Mouse (Mus musculus) heart, embryonic 15.5 days (tissue): ENCODE results near the gene a. TPM values are rescaled to one million over a fixed set of nuclear protein-coding genes. Genes with fewer than 3 reads are reported as not detected.
"Not testable (repeated sequence)": the region's sequence is repeated elsewhere in the genome, so short reads cannot be mapped to it uniquely, and the experiment has no call there.

Experiments used
- ATAC-seq: fragments of 200-750 bp; cut with Nextera tagmentation; replicated peaks from 2 replicates; pipeline ENCODE4 v1.8.0; 2017; ENCODE audit warnings: low read depth, moderate TSS enrichment; ENCODE audit not compliant: insufficient number of reproducible peaks, insufficient read depth, low FRiP score
- H3K27ac ChIP-seq: fragments of 300-500 bp; sonication (generic); 2 replicates; pipeline ENCODE4 v1.5.1; 2015; ENCODE audit warnings: mild to moderate bottlenecking, inconsistent platforms
- H3K27me3 ChIP-seq: fragments of 300-500 bp; sonication (generic); 2 replicates; pipeline ENCODE4 v1.6.1; 2015; ENCODE audit warnings: inconsistent platforms
- H3K36me3 ChIP-seq: fragments of 300-500 bp; sonication (generic); 2 replicates; pipeline ENCODE4 v1.6.1; 2015; ENCODE audit warnings: mild to moderate bottlenecking, inconsistent platforms
- H3K4me1 ChIP-seq: fragments of 300-500 bp; sonication (generic); replicated peaks from 2 replicates; pipeline ENCODE4 v1.6.1; 2015; ENCODE audit warnings: inconsistent platforms
- H3K4me2 ChIP-seq: fragments of 300-500 bp; sonication (generic); 2 replicates; pipeline ENCODE4 v1.6.1; 2015; ENCODE audit warnings: inconsistent platforms, mild to moderate bottlenecking, moderate library complexity
- H3K4me3 ChIP-seq: fragments of 300-500 bp; sonication (generic); 2 replicates; pipeline ENCODE4 v1.5.1; 2015; ENCODE audit warnings: mild to moderate bottlenecking, inconsistent platforms
- H3K9ac ChIP-seq: fragments of 300-500 bp; sonication (generic); 2 replicates; pipeline ENCODE4 v1.6.1; 2015; ENCODE audit warnings: mild to moderate bottlenecking, inconsistent platforms
- H3K9me3 ChIP-seq: fragments of 300-500 bp; sonication (generic); replicated peaks from 2 replicates; pipeline ENCODE4 v1.6.1; 2016; ENCODE audit warnings: inconsistent platforms
- WGBS: fragments of 180-500 bp; shearing (Covaris S2); methylation state at CpG from one replicate; pipeline ENCODE4 v1.1.7; 2015; ENCODE audit warnings: mixed read lengths; 5-methylcytosine and 5-hydroxymethylcytosine counted together
- polyA plus RNA-seq: library from polyadenylated mRNA; unstranded; fragments of >200 nt; fragmentation: Nextera tagmentation; extraction: Ambion mirVana; gene quantifications from 2 replicates; pipeline ENCODE4 v1.2.1, GENCODE M21; 2015

a gene
- polyA plus RNA-seq, 1 experiment from 2014 or later: 0.30 TPM

DNA sequence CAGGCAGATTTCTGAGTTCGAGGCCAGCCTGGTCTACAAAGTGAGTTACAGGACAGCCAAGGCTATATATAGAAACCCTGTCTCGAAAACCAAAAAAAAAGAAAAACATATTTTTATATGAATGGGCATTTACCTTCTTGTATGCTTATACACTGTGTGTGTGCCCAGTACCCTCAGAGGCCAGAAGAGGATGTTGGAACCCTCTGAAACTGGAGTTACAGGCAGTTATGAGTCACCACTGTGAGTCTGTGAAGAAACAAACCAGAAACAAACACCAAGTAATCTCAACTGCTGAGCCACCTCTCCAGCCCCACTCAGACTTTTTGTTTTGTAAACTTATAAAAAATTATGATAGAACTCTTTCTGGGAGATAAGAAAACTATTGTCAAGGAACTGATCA is 255.6 kb downstream of the a start:
- 75% methylated on average over 2 of the region's 2 CpGs for WGBS
- no peak overlapping the region for H3K4me3 ChIP-seq
- no peak overlapping the region for H3K4me2 ChIP-seq
- no peaks in the 10 kb centered on the region for H3K27me3 ChIP-seq
- no peaks in the 10 kb centered on the region for H3K9me3 ChIP-seq
- H3K27ac ChIP-seq: no peak overlapping the region
- H3K9ac ChIP-seq: no peak overlapping the region
- peaks cover 14% of the 10 kb centered on the region for H3K4me1 ChIP-seq
- ATAC-seq: no peak
- no peaks in the 10 kb centered on the region for H3K36me3 ChIP-seq

DNA sequence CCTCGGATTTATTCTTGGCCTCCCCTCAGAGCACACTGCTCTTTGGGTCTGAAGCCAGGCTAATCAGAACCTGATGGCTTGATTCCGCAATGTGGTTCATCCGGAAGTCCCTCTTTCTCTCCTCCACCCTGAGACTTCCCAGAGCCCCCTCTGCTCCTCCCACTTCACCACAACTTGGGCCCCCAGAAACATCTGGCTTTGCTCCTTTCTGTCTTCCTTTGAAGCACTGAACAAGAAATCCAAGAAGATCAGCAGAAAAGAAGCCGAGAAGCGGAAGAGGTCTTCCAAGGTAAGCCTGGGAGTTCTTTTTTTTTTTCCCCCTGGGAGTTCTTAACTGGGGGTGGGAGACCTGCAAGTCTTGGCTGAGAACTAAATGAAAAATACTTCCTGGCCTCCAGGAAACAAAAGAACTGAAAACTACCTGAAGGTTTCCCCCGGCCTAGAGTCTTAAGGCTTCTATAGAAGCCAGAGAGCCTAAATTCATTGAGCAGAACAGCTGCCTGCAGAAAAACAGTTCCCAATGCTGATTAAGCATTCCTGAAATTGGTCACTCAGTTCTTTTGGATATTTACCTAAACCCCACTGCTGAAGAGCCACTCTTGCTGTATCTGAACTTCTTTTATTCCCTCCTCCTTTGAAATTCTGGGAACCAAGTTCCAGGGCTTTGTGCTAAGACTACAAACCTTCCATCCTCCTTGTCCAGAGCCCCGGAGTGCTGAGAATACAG is 256.4 kb downstream of the a start:
- Histone ChIP-seq H3K4me3 (no peak overlapping the region), H3K36me3 (no peaks in the 10 kb centered on the region), H3K9me3 (no peaks in the 10 kb centered on the region), H3K4me1 (peaks cover 17% of the 10 kb centered on the region), H3K9ac (no peak overlapping the region), H3K27ac (no peak overlapping the region), H3K4me2 (peak overlapping the region; percentile 6; the same call in 1 of the 2 replicates), H3K27me3 (no peaks in the 10 kb centered on the region)
- WGBS: 51% methylated on average over 7 of the region's 7 CpGs
- no peak for ATAC-seq

DNA sequence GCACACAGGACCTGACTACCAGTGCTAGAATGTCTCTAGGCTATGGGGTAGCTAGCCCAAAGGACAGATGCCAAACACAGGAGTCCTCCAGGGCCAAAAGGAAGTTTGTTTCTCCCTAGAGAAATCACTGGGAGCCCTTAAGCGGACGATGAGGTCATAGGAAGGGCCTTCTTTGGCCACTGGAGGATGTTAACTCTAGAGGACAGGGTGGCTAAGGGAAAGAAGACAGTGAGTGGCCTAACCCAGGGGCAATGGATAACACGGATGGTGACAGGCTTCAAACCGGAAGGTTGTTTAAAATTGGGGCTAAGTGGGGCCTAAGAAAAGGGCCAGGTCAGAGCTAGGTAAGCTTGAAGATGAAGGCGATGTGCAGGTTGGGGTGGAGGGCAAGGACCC is 258.9 kb downstream of the a start:
- peak overlapping the region; percentile 61 for H3K4me3 ChIP-seq
- peak overlapping the region; percentile 70 for H3K27ac ChIP-seq
- peaks cover 17% of the 10 kb centered on the region for H3K4me1 ChIP-seq
- WGBS: 32% methylated on average over 5 of the region's 5 CpGs
- ATAC-seq: 0 out of 2 replicates have a peak, but pooled peaks have one; percentile 15
- no peaks in the 10 kb centered on the region for H3K27me3 ChIP-seq
- peak overlapping the region; percentile 66 for H3K9ac ChIP-seq
- peak overlapping the region; percentile 91 for H3K4me2 ChIP-seq
- H3K36me3 ChIP-seq: no peaks in the 10 kb centered on the region
- H3K9me3 ChIP-seq: no peaks in the 10 kb centered on the region

DNA sequence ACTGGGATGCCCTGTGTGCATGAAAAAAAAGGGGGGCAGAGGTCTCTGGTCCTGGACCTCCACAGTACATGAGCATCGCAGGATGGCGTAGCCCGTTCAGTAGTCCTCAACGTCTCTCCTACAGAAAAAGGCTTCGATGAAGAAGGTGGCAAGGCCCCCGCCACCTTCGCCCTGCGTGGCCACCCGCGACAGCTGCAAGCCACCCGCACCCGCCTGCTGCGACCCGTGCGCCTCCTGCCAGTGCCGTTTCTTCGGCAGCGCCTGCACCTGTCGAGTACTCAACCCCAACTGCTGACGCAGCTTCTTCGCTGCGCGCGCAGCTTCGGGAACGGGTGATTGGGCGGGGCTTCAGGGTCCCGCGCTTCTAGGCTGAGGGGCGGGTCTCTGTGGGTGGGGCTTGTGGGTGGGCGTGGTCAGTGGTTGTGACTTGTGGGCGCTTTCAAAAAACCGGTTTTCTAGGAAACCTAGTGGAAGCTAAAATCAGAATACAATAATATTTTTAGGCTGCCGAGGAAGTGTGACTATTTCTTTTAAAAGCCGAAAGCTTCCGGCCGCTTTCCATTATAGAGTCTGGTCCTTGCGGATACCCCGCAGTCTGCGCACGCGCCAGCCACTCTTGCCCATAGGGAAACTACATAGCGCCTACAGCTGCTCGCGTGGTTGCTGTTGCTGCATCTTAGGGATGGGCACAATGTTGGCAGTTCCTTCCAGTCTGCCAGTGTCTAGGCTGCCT is 259.5 kb downstream of the a start:
- Histone ChIP-seq H3K27ac (peak overlapping the region; percentile 70), H3K9ac (peak overlapping the region; percentile 66), H3K9me3 (no peaks in the 10 kb centered on the region), H3K27me3 (no peaks in the 10 kb centered on the region), H3K4me1 (peaks cover 17% of the 10 kb centered on the region), H3K36me3 (no peaks in the 10 kb centered on the region), H3K4me3 (peak overlapping the region; percentile 61), H3K4me2 (peak overlapping the region; percentile 91)
- 1% methylated on average over 45 of the region's 45 CpGs for whole genome bisulfite sequencing
- peak; percentile 93 for ATAC-seq

DNA sequence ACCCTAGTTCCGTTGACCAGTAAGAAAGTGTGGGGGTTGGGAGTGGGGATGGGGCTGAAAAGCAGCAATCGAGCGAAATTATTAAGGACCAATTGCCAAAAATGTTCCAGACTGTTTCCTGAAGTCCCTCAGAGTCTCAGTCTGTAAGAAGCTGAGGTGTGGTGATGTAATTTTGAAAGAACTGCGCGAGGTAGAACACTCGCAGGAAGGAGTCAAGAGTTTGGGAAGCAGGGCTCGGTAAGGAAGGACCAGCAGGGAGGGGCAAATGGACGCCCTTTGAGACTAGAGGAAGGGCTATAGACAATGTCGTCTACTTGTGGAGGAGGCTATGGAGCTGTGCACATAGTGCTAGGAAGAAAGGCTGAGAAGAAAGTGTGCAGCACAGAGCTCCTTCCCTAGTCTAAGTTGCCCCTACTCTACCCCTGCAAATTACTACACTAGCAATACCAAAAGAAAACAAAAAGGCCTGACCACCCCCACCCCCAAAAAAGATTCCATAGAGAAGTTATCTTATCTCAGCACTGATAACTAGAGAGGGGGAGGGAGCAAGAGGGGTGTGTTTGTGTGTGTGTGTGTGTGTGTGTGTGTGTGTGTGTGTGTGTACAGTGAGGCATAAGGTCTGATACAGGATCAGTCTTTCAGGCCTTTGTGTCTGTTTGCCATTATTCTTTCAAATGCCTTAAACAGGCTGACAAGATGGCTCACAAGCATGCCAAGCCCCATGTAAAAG is 260.6 kb downstream of the a start:
- H3K4me3 ChIP-seq: peak overlapping the region; percentile 61
- H3K4me2 ChIP-seq: peak overlapping the region; percentile 91
- peak overlapping the region; percentile 55 for H3K9ac ChIP-seq
- H3K27ac ChIP-seq: peak overlapping the region; percentile 70
- ATAC-seq: no peak
- 15% methylated on average over 9 of the region's 9 CpGs for WGBS
- H3K36me3 ChIP-seq: no peaks in the 10 kb centered on the region
- H3K4me1 ChIP-seq: peaks cover 17% of the 10 kb centered on the region
- H3K27me3 ChIP-seq: no peaks in the 10 kb centered on the region
- H3K9me3 ChIP-seq: no peaks in the 10 kb centered on the region

DNA sequence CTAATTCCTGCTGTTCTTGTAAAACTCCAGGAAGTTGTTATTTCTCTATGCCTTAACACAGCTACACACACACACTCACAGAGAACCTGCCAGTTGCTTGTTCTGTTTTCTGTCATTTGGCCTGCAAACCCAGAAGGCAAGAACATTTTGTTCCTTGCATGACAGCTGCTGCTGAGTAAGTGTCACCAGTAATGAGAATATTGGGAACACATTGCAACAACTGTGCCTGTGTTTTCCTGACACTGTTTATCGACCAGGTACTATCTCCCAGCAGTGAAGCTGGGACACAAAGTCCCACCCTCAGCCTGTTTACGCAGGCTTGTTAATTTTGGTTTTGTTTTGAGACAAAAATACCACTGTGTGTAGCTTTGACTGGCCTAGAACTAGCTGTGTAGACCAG is 261.5 kb downstream of the a start:
- Histone ChIP-seq H3K36me3 (no peaks in the 10 kb centered on the region), H3K4me3 (no peak overlapping the region), H3K27ac (no peak overlapping the region), H3K9ac (no peak overlapping the region), H3K4me1 (peaks cover 17% of the 10 kb centered on the region), H3K27me3 (no peaks in the 10 kb centered on the region), H3K4me2 (no peak overlapping the region), H3K9me3 (no peaks in the 10 kb centered on the region)
- ATAC-seq: no peak
- WGBS: 60% methylated on average over 2 of the region's 2 CpGs

DNA sequence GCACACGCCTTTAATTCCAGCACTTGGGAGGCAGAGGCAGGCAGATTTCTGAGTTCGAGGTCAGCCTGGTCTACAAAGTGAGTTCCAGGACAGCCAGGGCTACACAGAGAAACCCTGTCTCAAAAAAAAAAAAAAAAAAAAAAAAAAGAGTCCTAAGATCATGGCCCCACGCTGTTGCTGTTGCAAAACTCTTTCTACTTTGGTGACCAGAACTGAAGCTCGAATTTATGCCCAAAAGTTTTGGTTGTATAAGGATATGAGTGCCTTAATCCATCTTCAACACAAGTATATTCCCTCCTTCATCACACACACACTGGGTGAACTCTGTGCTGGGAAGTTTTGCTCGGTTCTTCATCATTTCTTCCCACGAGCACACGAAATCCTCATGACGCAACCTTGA is 262.3 kb downstream of the a start:
- not testable (repeated sequence) for H3K36me3 ChIP-seq, H3K27me3 ChIP-seq, ATAC-seq, H3K9me3 ChIP-seq, H3K4me3 ChIP-seq, H3K27ac ChIP-seq, H3K4me2 ChIP-seq, H3K9ac ChIP-seq
- H3K4me1 ChIP-seq: peaks cover 17% of the 10 kb centered on the region
- 87% methylated on average over 8 of the region's 8 CpGs for WGBS

DNA sequence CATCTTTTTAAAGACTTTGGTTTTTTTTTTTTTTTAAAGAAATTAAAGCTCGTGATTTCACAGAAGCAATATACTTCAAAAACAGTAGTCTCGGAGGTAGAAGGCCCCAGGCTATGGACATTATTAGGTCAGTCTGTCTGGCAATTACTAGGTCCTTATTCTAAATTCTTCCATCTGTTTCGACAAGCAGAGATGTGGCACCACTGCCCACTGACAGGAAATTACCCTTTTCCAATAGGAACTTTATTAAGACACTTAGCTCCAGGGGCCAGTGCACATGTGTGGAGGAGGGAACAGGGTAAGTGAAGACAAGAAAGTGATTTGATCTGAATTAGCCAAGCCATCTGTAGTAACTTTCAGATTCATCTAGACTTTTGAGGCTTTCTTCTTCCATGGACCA is 263.5 kb downstream of the a start:
- H3K4me3 ChIP-seq: no peak overlapping the region
- peaks cover 5% of the 10 kb centered on the region for H3K36me3 ChIP-seq
- no peaks in the 10 kb centered on the region for H3K27me3 ChIP-seq
- H3K4me2 ChIP-seq: no peak overlapping the region
- H3K9me3 ChIP-seq: no peaks in the 10 kb centered on the region
- no peak for ATAC-seq
- H3K9ac ChIP-seq: no peak overlapping the region
- peaks cover 17% of the 10 kb centered on the region for H3K4me1 ChIP-seq
- H3K27ac ChIP-seq: no peak overlapping the region
- WGBS: 80% methylated on average over 3 of the region's 3 CpGs

DNA sequence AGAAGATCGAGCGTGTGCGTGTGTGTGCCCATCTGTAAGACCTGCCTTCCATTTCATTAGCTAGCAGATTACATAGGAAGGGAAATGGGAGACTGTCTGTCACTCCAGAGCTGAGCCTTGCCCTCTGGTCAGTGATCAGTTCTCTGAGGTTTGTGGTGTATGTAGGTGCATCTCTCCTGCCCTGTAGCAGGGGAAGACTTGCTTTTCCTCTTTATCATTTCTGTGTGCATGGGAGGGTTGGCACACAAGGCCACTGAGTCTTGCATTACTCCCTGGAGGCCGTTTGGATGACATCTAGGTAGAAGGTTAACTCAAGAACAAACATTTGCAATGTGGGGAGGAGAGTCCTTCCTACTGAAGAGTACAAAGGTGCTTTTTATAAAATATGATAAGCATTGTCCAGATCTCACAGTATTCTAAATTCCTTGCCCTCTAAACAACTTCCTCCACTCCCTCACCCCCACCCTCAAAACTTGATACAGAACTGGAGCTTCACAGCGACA is 264.9 kb downstream of the a start:
- no peak overlapping the region for H3K4me3 ChIP-seq
- peaks cover 10% of the 10 kb centered on the region for H3K4me1 ChIP-seq
- no peak overlapping the region for H3K4me2 ChIP-seq
- 65% methylated on average over 5 of the region's 5 CpGs for WGBS
- H3K27me3 ChIP-seq: no peaks in the 10 kb centered on the region
- no peak overlapping the region for H3K9ac ChIP-seq
- H3K36me3 ChIP-seq: peaks cover 12% of the 10 kb centered on the region
- no peak overlapping the region for H3K27ac ChIP-seq
- ATAC-seq: no peak
- H3K9me3 ChIP-seq: no peaks in the 10 kb centered on the region

DNA sequence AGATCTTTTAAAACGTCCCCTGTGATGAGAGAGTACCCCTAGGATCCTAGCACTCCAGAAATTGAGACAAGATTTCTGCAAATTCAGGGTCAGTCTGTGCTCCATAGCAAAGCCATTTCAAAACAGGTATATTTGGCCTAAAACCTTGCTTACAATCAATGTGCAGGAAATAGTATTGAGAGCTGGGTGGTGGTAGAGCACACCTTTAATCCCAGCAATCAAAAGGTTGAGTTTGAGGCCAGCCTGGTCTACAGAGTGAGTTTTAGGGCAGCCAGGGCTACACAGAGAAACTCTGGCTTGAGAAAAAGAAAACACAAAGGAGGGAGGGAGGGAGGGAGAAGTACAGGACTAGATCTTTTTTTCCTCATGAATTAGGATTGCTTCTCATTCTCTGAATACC is 266.2 kb downstream of the a start:
- Histone ChIP-seq H3K4me1 (no peaks in the 10 kb centered on the region), H3K27me3 (no peaks in the 10 kb centered on the region), H3K4me3 (no peak overlapping the region), H3K4me2 (no peak overlapping the region), H3K9me3 (no peaks in the 10 kb centered on the region), H3K27ac (no peak overlapping the region), H3K9ac (no peak overlapping the region), H3K36me3 (peaks cover 13% of the 10 kb centered on the region)
- 62% methylated on average over 1 of the region's 1 CpGs for WGBS
- no peak for ATAC-seq

DNA sequence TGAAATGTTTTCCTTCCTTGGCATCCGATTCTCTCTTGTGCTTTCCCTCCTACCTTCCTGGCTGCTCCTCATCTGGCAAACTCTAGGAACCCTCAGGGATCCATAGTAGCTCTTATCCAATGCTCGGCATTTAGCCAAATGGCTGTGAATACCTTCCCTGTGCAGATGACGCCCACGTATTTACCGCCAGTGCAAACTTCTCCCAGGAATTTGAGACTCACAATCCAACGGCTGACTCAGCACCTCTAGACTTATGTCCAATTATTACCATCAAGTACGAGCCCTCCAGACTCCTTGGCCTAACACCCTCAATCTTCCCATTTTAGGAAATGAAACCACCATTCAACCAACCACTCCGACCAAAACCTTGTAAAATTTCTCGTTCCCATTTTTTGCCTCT is 279.8 kb downstream of the a start:
- no peaks in the 10 kb centered on the region for H3K27me3 ChIP-seq
- no peak for ATAC-seq
- no peak overlapping the region for H3K4me2 ChIP-seq
- 61% methylated on average over 9 of the region's 9 CpGs for WGBS
- H3K9ac ChIP-seq: no peak overlapping the region
- no peak overlapping the region for H3K27ac ChIP-seq
- H3K4me1 ChIP-seq: peaks cover 25% of the 10 kb centered on the region
- peaks cover 13% of the 10 kb centered on the region; the same call in 1 of the 2 replicates for H3K36me3 ChIP-seq
- no peaks in the 10 kb centered on the region for H3K9me3 ChIP-seq
- H3K4me3 ChIP-seq: no peak overlapping the region
